Mouse (Mus musculus) thymus, adult 2 months (tissue): Measurements from ENCODE around the gene Cd24a.

Experiments
- CTCF ChIP-seq: fragments of 200-500 bp; IDR thresholded peaks from 2 replicates; pipeline ENCODE4 v1.5.1; 2012; ENCODE audit warnings: mild to moderate bottlenecking, control low read depth, low read length, moderate library complexity, borderline replicate concordance; ENCODE audit not compliant: control insufficient read depth, poor library complexity, insufficient read depth; ENCODE audit errors: extremely low read depth
- POLR2A ChIP-seq: fragments of 200-500 bp; IDR thresholded peaks from 2 replicates; pipeline ENCODE4 v1.6.1; 2012; ENCODE audit warnings: mild to moderate bottlenecking, low read length, control low read depth, moderate library complexity; ENCODE audit not compliant: control insufficient read depth, poor library complexity, insufficient read depth; ENCODE audit errors: extremely low read depth

GRCm38 (mm10) chr10:43605901-43606300, 27.8 kb downstream of the Cd24a start:
- TF ChIP-seq POLR2A (no peak), CTCF (no peak)
